Mouse (Mus musculus): ENCODE results near the gene Fxn.

DNA sequence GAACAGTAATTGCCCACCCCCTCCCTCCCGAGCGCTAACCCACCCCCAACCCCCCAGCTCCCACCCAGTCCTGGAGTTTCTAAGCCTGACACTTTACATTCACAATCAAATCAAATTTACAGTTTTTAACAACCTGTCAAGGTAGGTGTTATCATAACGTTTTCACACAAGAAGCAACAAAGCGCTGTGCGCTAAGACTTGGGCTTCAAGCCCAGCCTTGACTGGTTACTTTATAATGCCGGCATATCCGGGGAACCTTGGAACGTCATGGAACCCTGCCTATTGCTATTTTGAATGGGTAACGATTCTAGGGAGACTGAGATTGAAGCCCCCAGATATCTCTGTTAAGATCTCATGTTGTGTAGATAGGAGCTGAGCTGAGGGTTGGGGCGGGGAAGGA, 37.8 kb upstream of the Fxn start:
- TF ChIP-seq POLR2A (IDR thresholded peaks at IDR 0.05; ENCODE audit: low read depth, low read length) = no peak
- TF ChIP-seq CTCF (conservative IDR thresholded peaks at IDR 0.05 in 1 of 2, IDR thresholded peaks at IDR 0.05 in 1 of 2; ENCODE audit: low read depth in 2 of 2, low read length in 2 of 2) = no peak
- no peak for TF ChIP-seq ELF1 (IDR thresholded peaks at IDR 0.05; ENCODE audit: low read depth, low read length)
- no peak for TF ChIP-seq CHD1 (IDR thresholded peaks at IDR 0.05; ENCODE audit: low read depth, low read length)
- TF ChIP-seq HCFC1 (IDR thresholded peaks at IDR 0.05; ENCODE audit: low read depth, low read length) = no peak
- TF ChIP-seq MYC (IDR thresholded peaks at IDR 0.05; ENCODE audit: low read depth, low read length) = no peak
- no peak for TF ChIP-seq E2F4 (IDR thresholded peaks at IDR 0.05; ENCODE audit: insufficient replicate concordance, low read depth, low read length)
- no peak for TF ChIP-seq BHLHE40 (IDR thresholded peaks at IDR 0.05; ENCODE audit: low read depth, low read length)
- no peak for TF ChIP-seq NRF1 (IDR thresholded peaks at IDR 0.05; ENCODE audit: low read depth, low read length)
- TF ChIP-seq RAD21 (IDR thresholded peaks at IDR 0.05; ENCODE audit: low read depth, low read length) = no peak
- TF ChIP-seq TCF12 (IDR thresholded peaks at IDR 0.05; ENCODE audit: low read depth, low read length) = no peak
- TF ChIP-seq ZC3H11A (IDR thresholded peaks at IDR 0.05; ENCODE audit: low read depth, low read length) = no peak
- TF ChIP-seq EP300 (IDR thresholded peaks at IDR 0.05; ENCODE audit: low read length) = no peak
